8 mouse cellular contexts compared by ENCODE assay signal in genomic region chr19:23967156-23967555, GRCm38 (mm10).
DNase-seq lines count a peak whose midpoint lies in the region; ATAC-seq and TF ChIP-seq lines count a peak whose summit lies in the region.

No protein-coding gene starts in this region.

- H3K9ac ChIP-seq in forebrain, embryonic 14.5 days (ENCODE audit: low read length): no peak overlapping the region
- no peak overlapping the region for H3K9ac ChIP-seq in forebrain, embryonic 13.5 days
- H3K9ac ChIP-seq in stomach, embryonic 14.5 days (replicated peaks; ENCODE audit: low read depth, low read length): no peak overlapping the region

- ATAC-seq in forebrain, embryonic 14.5 days: no peak
- ATAC-seq in forebrain, embryonic 13.5 days: no peak
- peak; percentile 73; the same call in 1 of the 2 replicates for ATAC-seq in stomach, embryonic 14.5 days (ENCODE audit: insufficient number of reproducible peaks, insufficient read depth, low FRiP score, low read depth)

- no peaks in the 10 kb centered on the region for H3K27me3 ChIP-seq in forebrain, embryonic 14.5 days (replicated peaks; ENCODE audit: control insufficient read depth, insufficient read depth, low read length)
- no peaks in the 10 kb centered on the region for H3K27me3 ChIP-seq in forebrain, embryonic 13.5 days
- H3K27me3 ChIP-seq in stomach, embryonic 14.5 days (ENCODE audit: control insufficient read depth, insufficient read depth, low read length): no peaks in the 10 kb centered on the region
- H3K27me3 ChIP-seq in thymus, adult 2 months (ENCODE audit: control insufficient read depth, insufficient read depth, low read length): no peaks in the 10 kb centered on the region

- H3K4me1 ChIP-seq in forebrain, embryonic 14.5 days (ENCODE audit: control insufficient read depth, insufficient read depth, low read length): no peaks in the 10 kb centered on the region
- H3K4me1 ChIP-seq in forebrain, embryonic 13.5 days: no peaks in the 10 kb centered on the region
- H3K4me1 ChIP-seq in stomach, embryonic 14.5 days (ENCODE audit: control insufficient read depth, insufficient read depth, low read length): peaks cover 3% of the 10 kb centered on the region; the same call in 1 of the 2 replicates
- H3K4me1 ChIP-seq in thymus, adult 2 months (replicated peaks; ENCODE audit: control insufficient read depth, insufficient read depth, low read length): no peaks in the 10 kb centered on the region

- no peak overlapping the region for H3K4me2 ChIP-seq in forebrain, embryonic 14.5 days (ENCODE audit: low read length)
- H3K4me2 ChIP-seq in forebrain, embryonic 13.5 days: no peak overlapping the region
- no peak overlapping the region for H3K4me2 ChIP-seq in stomach, embryonic 14.5 days (replicated peaks; ENCODE audit: low read depth, low read length)

- H3K9me3 ChIP-seq in forebrain, embryonic 14.5 days (replicated peaks; ENCODE audit: control insufficient read depth, low read length): no peaks in the 10 kb centered on the region
- no peaks in the 10 kb centered on the region for H3K9me3 ChIP-seq in forebrain, embryonic 13.5 days (replicated peaks)
- H3K9me3 ChIP-seq in stomach, embryonic 14.5 days (ENCODE audit: control insufficient read depth, low read depth, low read length): no peaks in the 10 kb centered on the region

- DNase-seq in forebrain, embryonic 14.5 days (ENCODE audit: low spot score): peak; percentile 31
- peak; percentile 96 for DNase-seq in adipocyte (ENCODE audit: low spot score)
- DNase-seq in gastrocnemius, adult 18-20 months (ENCODE audit: low spot score): peak; percentile 73
- DNase-seq in left cerebral cortex, adult 18-20 months (ENCODE audit: low spot score in 2 of 2): peak; percentile 68 to 73
- DNase-seq in thymus, adult 2 months: no peak
- no peak for DNase-seq in kidney, postnatal 14 days

- 44% methylated on average over 2 of the region's 2 CpGs for WGBS in forebrain, embryonic 14.5 days
- 55% methylated on average over 2 of the region's 2 CpGs for WGBS in forebrain, embryonic 13.5 days
- 28% methylated on average over 2 of the region's 2 CpGs for WGBS in stomach, embryonic 14.5 days
- 92% methylated on average over 2 of the region's 2 CpGs for WGBS in thymus, adult 2 months

- no peak overlapping the region for H3K27ac ChIP-seq in forebrain, embryonic 14.5 days (ENCODE audit: low read depth, low read length)
- no peak overlapping the region for H3K27ac ChIP-seq in forebrain, embryonic 13.5 days
- H3K27ac ChIP-seq in stomach, embryonic 14.5 days (ENCODE audit: low read length): peak overlapping the region; percentile 21; the same call in 1 of the 2 replicates
- H3K27ac ChIP-seq in thymus, adult 2 months (ENCODE audit: control insufficient read depth, insufficient read depth, low read length): no peak overlapping the region

- no peak overlapping the region for H3K4me3 ChIP-seq in forebrain, embryonic 14.5 days (ENCODE audit: low read depth, low read length)
- no peak overlapping the region for H3K4me3 ChIP-seq in forebrain, embryonic 13.5 days
- H3K4me3 ChIP-seq in stomach, embryonic 14.5 days (ENCODE audit: low read depth, low read length): no peak overlapping the region
- H3K4me3 ChIP-seq in thymus, adult 2 months (ENCODE audit: control insufficient read depth, insufficient read depth, low read length): no peak overlapping the region

- no peaks in the 10 kb centered on the region for H3K36me3 ChIP-seq in forebrain, embryonic 14.5 days (ENCODE audit: control insufficient read depth, insufficient read depth, low read length)
- H3K36me3 ChIP-seq in forebrain, embryonic 13.5 days (ENCODE audit: poor library complexity, severe bottlenecking): no peaks in the 10 kb centered on the region
- no peaks in the 10 kb centered on the region for H3K36me3 ChIP-seq in stomach, embryonic 14.5 days (ENCODE audit: control insufficient read depth, insufficient read depth, low read length)
- no peaks in the 10 kb centered on the region for H3K36me3 ChIP-seq in thymus, adult 2 months (ENCODE audit: control insufficient read depth, insufficient read depth, low read length)

- TF ChIP-seq POLR2A in thymus, adult 2 months (IDR thresholded peaks at IDR 0.05; ENCODE audit: control insufficient read depth, extremely low read depth, insufficient read depth, low read length, poor library complexity): no peak

- no peak for TF ChIP-seq CTCF in thymus, adult 2 months (IDR thresholded peaks at IDR 0.05; ENCODE audit: borderline replicate concordance, control insufficient read depth, extremely low read depth, insufficient read depth, low read length, poor library complexity)

Comparison
In these comparisons a context has a peak if more than half of its experiments do, and no peak if none do; other contexts are left out.
1. DNase-seq: peak in forebrain, embryonic 14.5 days (single experiment), adipocyte (single experiment), gastrocnemius, adult 18-20 months (single experiment) and left cerebral cortex, adult 18-20 months (2 of 2); none in thymus, adult 2 months (single experiment) and kidney, postnatal 14 days (single experiment).